19 mouse cellular contexts compared by ENCODE assay signal in the genomic region with DNA sequence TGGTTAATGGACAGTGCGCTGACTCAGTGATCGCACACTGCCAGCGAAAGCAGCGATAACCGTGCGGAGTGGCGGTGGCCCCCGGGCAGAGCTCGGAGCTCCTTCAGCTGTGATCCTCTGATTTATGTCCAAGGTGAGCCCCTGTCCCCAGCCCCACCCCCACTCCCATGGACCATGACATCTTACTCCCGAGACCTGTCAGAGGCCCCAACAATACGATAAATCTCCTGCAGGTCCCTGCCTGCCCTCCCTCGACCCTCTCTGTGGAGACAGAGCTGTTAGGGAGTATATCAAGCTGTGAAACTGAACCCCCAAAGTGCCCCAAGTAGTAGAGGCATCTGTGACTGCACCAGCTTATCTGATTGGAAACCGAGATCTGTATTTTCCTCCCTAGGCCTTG.
"Had no signal": no experiment of that assay in that cellular context is flagged by ENCODE, and none has a peak within 500 bp of the region (broad histone marks: within the 10 kb centered on the region; RNA-seq: fewer than 3 reads in every experiment).

No protein-coding gene starts in this region.

- H3K9ac ChIP-seq: limb, embryonic 12.5 days; limb, embryonic 15.5 days; liver, embryonic 14.5 days; liver, postnatal 0 days; lung, embryonic 14.5 days; midbrain, embryonic 12.5 days; midbrain, embryonic 15.5 days; neural tube, embryonic 12.5 days; neural tube, embryonic 15.5 days had no signal

- H3K4me3 ChIP-seq: left cerebral cortex, adult 2 months; limb, embryonic 12.5 days; limb, embryonic 15.5 days; midbrain, embryonic 12.5 days; midbrain, embryonic 15.5 days; neural tube, embryonic 12.5 days; neural tube, embryonic 15.5 days had no signal

- H3K9me3 ChIP-seq: limb, embryonic 12.5 days; limb, embryonic 15.5 days; midbrain, embryonic 12.5 days; midbrain, embryonic 15.5 days; neural tube, embryonic 12.5 days; neural tube, embryonic 15.5 days had no signal

- H3K36me3 ChIP-seq: limb, embryonic 12.5 days; limb, embryonic 15.5 days; midbrain, embryonic 12.5 days; midbrain, embryonic 15.5 days; neural tube, embryonic 12.5 days; neural tube, embryonic 15.5 days had no signal

- H3K4me2 ChIP-seq: limb, embryonic 12.5 days; limb, embryonic 15.5 days; liver, embryonic 11.5 days; lung, embryonic 14.5 days; midbrain, embryonic 12.5 days; midbrain, embryonic 15.5 days; neural tube, embryonic 12.5 days; neural tube, embryonic 15.5 days had no signal

- H3K4me1 ChIP-seq: midbrain, embryonic 15.5 days had no signal

- H3K27me3 ChIP-seq: midbrain, embryonic 12.5 days; midbrain, embryonic 15.5 days; neural tube, embryonic 15.5 days had no signal

- DNase-seq: layer of hippocampus, postnatal 36 days; liver, postnatal 0 days; right cerebral cortex, adult 18-20 months; right cerebral cortex, postnatal 14 days; right cerebral cortex, postnatal 4 days; thymus, adult 18-20 months; thymus, postnatal 36 days had no signal

- H3K27ac ChIP-seq: left cerebral cortex, adult 2 months; limb, embryonic 15.5 days; liver, embryonic 14.5 days; macrophage; midbrain, embryonic 12.5 days; midbrain, embryonic 15.5 days; neural tube, embryonic 12.5 days; neural tube, embryonic 15.5 days had no signal

- ATAC-seq: inflammation-experienced regulatory T-cells, adult 6 months; liver, postnatal 0 days; midbrain, embryonic 15.5 days had no signal
